Mouse (Mus musculus): ENCODE measurements around the gene Mcur1. TPM values are rescaled to one million over a fixed set of nuclear protein-coding genes. Genes with fewer than 3 reads are reported as not detected.
A peak's percentile ranks its signal among the peaks of the same experiment; 100 is the strongest.

Mcur1 gene
- polyA plus RNA-seq, 1 experiment, result 17.7 TPM

DNA sequence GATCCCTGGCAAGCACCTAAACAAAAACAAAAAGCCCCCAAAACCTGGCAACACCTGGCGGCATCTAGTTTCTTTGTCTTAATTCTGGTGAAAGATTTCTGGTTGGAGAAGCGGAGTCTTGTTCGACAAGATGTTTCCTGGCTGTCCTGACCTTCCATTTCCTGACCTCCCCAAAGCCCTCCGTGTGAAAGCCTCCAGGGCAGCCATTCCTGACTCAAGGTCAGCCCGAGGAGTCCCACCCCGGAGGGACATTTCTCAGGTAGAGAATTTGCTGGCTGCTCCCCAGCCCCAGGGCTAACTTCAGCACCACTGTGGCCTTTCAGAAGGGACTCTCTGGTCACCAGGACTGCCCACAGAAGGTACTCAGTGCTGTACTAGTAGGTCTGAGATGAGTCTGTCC is 22.1 kb downstream of the Mcur1 start:
- 84% methylated on average over 6 of the region's 6 CpGs for WGBS
- no peak overlapping the region for H3K27ac ChIP-seq (ENCODE audit: insufficient read depth, low read length)
- no peak for TF ChIP-seq CTCF (IDR thresholded peaks at IDR 0.05; ENCODE audit: borderline replicate concordance, insufficient read depth, low read depth, low read length)
- no peak for TF ChIP-seq POLR2A (IDR thresholded peaks at IDR 0.05; ENCODE audit: borderline replicate concordance, insufficient read depth, low read length)
- H3K27me3 ChIP-seq (ENCODE audit: control insufficient read depth, insufficient read depth, low read length), result no peaks in the 10 kb centered on the region
- H3K4me3 ChIP-seq (replicated peaks; ENCODE audit: insufficient read depth, low read depth, low read length), result no peak overlapping the region
- DNase-seq, result no peak
- H3K4me1 ChIP-seq (ENCODE audit: control insufficient read depth, insufficient read depth, low read length), result peaks cover 11% of the 10 kb centered on the region

DNA sequence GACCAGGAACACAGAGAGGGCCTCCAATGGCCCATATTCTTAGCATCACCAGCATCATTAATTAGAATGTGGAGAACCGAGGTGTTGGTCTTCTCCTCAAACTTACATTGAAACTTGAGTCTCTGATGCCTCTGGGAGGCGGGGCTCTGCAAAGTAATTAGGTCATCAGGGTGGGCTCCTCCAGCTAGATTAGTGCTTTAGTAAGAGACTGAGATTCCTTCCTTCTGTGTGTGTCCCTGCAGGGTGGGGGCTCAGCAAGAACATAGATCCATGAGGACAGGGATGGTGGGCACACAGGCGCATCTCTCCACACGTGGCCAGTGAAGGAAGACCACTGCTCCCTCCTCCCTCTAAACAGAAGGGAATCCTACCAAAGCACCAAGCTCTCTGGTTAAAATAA is 26.0 kb downstream of the Mcur1 start:
- H3K4me1 ChIP-seq (ENCODE audit: control insufficient read depth, insufficient read depth, low read length), result no peaks in the 10 kb centered on the region
- no peak overlapping the region for H3K4me3 ChIP-seq (replicated peaks; ENCODE audit: insufficient read depth, low read depth, low read length)
- no peak overlapping the region for H3K27ac ChIP-seq (ENCODE audit: insufficient read depth, low read length)
- DNase-seq, result no peak
- TF ChIP-seq POLR2A (IDR thresholded peaks at IDR 0.05; ENCODE audit: borderline replicate concordance, insufficient read depth, low read length) (no peak), CTCF (IDR thresholded peaks at IDR 0.05; ENCODE audit: borderline replicate concordance, insufficient read depth, low read depth, low read length) (no peak)
- no peaks in the 10 kb centered on the region for H3K27me3 ChIP-seq (ENCODE audit: control insufficient read depth, insufficient read depth, low read length)
- 87% methylated on average over 4 of the region's 4 CpGs for WGBS

DNA sequence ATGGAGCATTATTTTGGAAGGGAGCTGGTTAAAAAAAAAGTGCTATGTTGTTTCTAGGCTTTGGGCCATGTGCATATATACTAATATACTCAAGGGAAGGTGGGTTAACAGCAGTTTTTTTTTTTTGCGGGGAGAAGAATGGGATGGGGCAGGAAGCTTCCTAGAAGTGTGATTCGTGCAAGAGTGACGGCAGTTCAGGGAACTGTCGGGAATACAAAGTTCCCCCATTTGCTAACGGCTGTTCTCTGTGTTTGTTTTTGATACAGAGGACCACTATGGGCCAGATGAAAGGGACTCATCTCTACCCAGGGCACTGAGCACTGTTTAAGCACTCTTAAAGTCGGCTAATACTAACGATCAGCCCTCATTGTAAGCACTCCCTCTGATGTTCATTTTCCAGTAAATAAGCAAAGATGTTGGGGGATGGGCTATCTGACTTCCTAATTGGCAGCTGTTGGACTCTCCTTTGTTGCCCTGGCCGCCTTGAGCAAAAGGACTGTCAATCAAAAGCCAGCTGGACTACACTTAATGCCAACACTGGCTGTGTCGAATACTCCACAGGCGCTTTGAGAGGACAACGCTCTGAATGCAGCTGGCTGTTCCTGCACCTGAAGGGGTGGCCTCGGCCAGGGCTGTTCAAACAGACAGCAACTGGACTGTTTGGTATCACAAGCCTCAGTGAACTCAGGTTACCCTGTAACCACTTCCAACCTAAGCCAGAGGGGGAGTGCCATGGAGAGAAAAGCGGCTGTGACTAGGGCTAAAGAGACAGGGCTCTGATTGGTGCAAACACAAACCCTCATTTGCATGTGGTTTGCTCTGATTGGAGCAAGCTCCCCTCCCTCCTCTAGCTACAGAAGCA is 28.9 kb downstream of the Mcur1 start:
- no peaks in the 10 kb centered on the region for H3K27me3 ChIP-seq (ENCODE audit: control insufficient read depth, insufficient read depth, low read length)
- DNase-seq, result peak in 1 of 2 experiments; percentile 34
- 29% methylated on average over 13 of the region's 13 CpGs for WGBS
- TF ChIP-seq CTCF (IDR thresholded peaks at IDR 0.05; ENCODE audit: borderline replicate concordance, insufficient read depth, low read depth, low read length) (no peak), POLR2A (IDR thresholded peaks at IDR 0.05; ENCODE audit: borderline replicate concordance, insufficient read depth, low read length) (no peak)
- H3K4me3 ChIP-seq (replicated peaks; ENCODE audit: insufficient read depth, low read depth, low read length), result no peak overlapping the region
- H3K4me1 ChIP-seq (ENCODE audit: control insufficient read depth, insufficient read depth, low read length), result no peaks in the 10 kb centered on the region
- H3K27ac ChIP-seq (ENCODE audit: insufficient read depth, low read length), result no peak overlapping the region

DNA sequence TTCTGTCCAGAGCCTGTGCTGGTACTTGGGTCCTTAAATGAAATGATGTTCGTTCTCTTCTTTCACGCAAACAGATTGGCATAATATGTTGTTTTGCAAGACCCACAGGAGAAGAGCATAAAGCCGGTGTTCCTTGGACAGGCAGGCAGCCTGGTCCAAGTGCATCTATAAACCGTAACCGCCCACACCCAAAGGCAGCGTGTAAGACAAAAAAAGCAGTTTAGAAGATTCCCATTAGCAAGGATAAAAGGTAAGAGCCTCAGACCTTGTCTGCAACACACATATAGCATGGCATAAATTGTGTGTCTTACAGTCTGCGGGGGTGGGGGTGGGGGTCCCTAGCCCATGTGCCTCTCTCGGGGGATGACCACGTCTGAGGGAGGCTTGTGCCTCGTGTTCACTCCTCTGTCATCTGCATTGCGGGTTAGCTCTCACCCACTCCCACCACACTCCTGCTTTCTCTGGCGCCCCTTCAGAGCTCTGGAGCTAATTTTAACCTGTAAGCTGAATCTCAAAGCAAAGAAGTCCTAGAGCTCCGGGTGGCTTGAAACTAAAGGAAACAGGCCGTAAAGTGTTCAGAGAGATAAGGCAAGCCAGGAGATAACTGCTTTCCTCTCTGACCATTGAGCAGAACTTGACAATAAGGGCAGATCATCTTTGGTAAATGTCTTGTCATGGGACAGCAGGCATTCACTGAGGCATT is 29.7 kb downstream of the Mcur1 start:
- TF ChIP-seq CTCF (IDR thresholded peaks at IDR 0.05; ENCODE audit: borderline replicate concordance, insufficient read depth, low read depth, low read length), result no peak
- no peak for TF ChIP-seq POLR2A (IDR thresholded peaks at IDR 0.05; ENCODE audit: borderline replicate concordance, insufficient read depth, low read length)
- H3K27me3 ChIP-seq (ENCODE audit: control insufficient read depth, insufficient read depth, low read length), result no peaks in the 10 kb centered on the region
- no peaks in the 10 kb centered on the region for H3K4me1 ChIP-seq (ENCODE audit: control insufficient read depth, insufficient read depth, low read length)
- no peak overlapping the region for H3K27ac ChIP-seq (ENCODE audit: insufficient read depth, low read length)
- 55% methylated on average over 14 of the region's 14 CpGs for WGBS
- no peak for DNase-seq
- no peak overlapping the region for H3K4me3 ChIP-seq (replicated peaks; ENCODE audit: insufficient read depth, low read depth, low read length)

DNA sequence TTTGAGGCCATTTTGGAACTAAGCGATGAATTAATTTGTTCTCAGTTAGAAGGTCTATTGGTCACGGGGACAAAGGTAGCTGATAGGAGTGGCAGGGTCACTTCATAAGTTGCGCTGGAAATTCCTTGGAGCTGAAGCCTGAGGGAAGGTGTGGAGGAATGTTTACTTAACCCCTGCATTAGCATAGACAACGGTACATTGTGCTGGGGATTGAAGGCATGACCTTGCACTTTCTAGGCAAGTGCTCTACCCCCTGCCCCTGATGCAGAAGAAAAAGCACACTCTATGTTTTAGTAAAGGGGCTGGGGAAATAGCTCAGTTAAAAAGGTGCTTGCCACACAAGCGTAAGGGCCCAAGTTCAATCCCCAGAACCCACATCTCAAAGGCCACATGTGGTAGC is 33.7 kb downstream of the Mcur1 start:
- H3K27me3 ChIP-seq (ENCODE audit: control insufficient read depth, insufficient read depth, low read length), result no peaks in the 10 kb centered on the region
- no peak for TF ChIP-seq POLR2A (IDR thresholded peaks at IDR 0.05; ENCODE audit: borderline replicate concordance, insufficient read depth, low read length)
- no peak for TF ChIP-seq CTCF (IDR thresholded peaks at IDR 0.05; ENCODE audit: borderline replicate concordance, insufficient read depth, low read depth, low read length)
- no peak for DNase-seq
- WGBS, result 98% methylated on average over 5 of the region's 5 CpGs
- H3K4me3 ChIP-seq (replicated peaks; ENCODE audit: insufficient read depth, low read depth, low read length), result no peak overlapping the region
- H3K27ac ChIP-seq (ENCODE audit: insufficient read depth, low read length), result no peak overlapping the region
- H3K4me1 ChIP-seq (ENCODE audit: control insufficient read depth, insufficient read depth, low read length), result no peaks in the 10 kb centered on the region

GRCm38 (mm10) chr13:43525363-43526134 is 34.4 kb downstream of the Mcur1 start:
- DNase-seq, result no peak
- H3K4me1 ChIP-seq (ENCODE audit: control insufficient read depth, insufficient read depth, low read length), result no peaks in the 10 kb centered on the region
- 65% methylated on average over 16 of the region's 16 CpGs for WGBS
- TF ChIP-seq POLR2A (IDR thresholded peaks at IDR 0.05; ENCODE audit: borderline replicate concordance, insufficient read depth, low read length) (no peak), CTCF (IDR thresholded peaks at IDR 0.05; ENCODE audit: borderline replicate concordance, insufficient read depth, low read depth, low read length) (no peak)
- no peak overlapping the region for H3K27ac ChIP-seq (ENCODE audit: insufficient read depth, low read length)
- no peaks in the 10 kb centered on the region for H3K27me3 ChIP-seq (ENCODE audit: control insufficient read depth, insufficient read depth, low read length)
- no peak overlapping the region for H3K4me3 ChIP-seq (replicated peaks; ENCODE audit: insufficient read depth, low read depth, low read length)

- H3K27ac ChIP-seq (ENCODE audit: insufficient read depth, low read length), result no peak overlapping the region
- WGBS, result 34% methylated on average over 16 of the region's 16 CpGs
- no peak for DNase-seq
Observed at GRCm38 (mm10) chr13:43524491-43525362, 35.3 kb downstream of the Mcur1 start.

More at GRCm38 (mm10) chr13:43524491-43525362, 35.3 kb downstream of the Mcur1 start:
- Histone ChIP-seq H3K4me3 (replicated peaks; ENCODE audit: insufficient read depth, low read depth, low read length) (no peak overlapping the region), H3K4me1 (ENCODE audit: control insufficient read depth, insufficient read depth, low read length) (no peaks in the 10 kb centered on the region), H3K27me3 (ENCODE audit: control insufficient read depth, insufficient read depth, low read length) (no peaks in the 10 kb centered on the region)
- TF ChIP-seq CTCF (IDR thresholded peaks at IDR 0.05; ENCODE audit: borderline replicate concordance, insufficient read depth, low read depth, low read length), result no peak
- no peak for TF ChIP-seq POLR2A (IDR thresholded peaks at IDR 0.05; ENCODE audit: borderline replicate concordance, insufficient read depth, low read length)

All from cerebellum, adult 2 months (tissue).